Mouse (Mus musculus) thymus, adult 2 months (tissue): ENCODE data around the gene Hcar1.

ENCODE experiments used
- CTCF ChIP-seq: fragments of 200-500 bp; IDR thresholded peaks from 2 replicates; pipeline ENCODE4 v1.5.1; 2012; ENCODE audit warnings: mild to moderate bottlenecking, control low read depth, low read length, moderate library complexity, borderline replicate concordance; ENCODE audit not compliant: control insufficient read depth, poor library complexity, insufficient read depth; ENCODE audit errors: extremely low read depth
- POLR2A ChIP-seq: fragments of 200-500 bp; IDR thresholded peaks from 2 replicates; pipeline ENCODE4 v1.6.1; 2012; ENCODE audit warnings: mild to moderate bottlenecking, low read length, control low read depth, moderate library complexity; ENCODE audit not compliant: control insufficient read depth, poor library complexity, insufficient read depth; ENCODE audit errors: extremely low read depth

- no peak for TF ChIP-seq POLR2A
- no peak for TF ChIP-seq CTCF
Measured at GRCm38 (mm10) chr5:123879928-123880327, at the start of gene Hcar1.
